Mouse (Mus musculus) small intestine, adult 2 months (tissue): ENCODE measurements around the gene Aplnr. TPM values are rescaled to one million over a fixed set of nuclear protein-coding genes. Genes with fewer than 3 reads are reported as not detected.

Experiments
- H3K27ac ChIP-seq: fragments of 200-500 bp; 2 replicates; pipeline ENCODE4 v1.5.1; 2012; ENCODE audit warnings: low read depth, low read length, control low read depth, inconsistent platforms; ENCODE audit not compliant: insufficient read depth
- H3K27me3 ChIP-seq: fragments of 200-500 bp; 2 replicates; pipeline ENCODE4 v1.6.1; 2012; ENCODE audit warnings: mild to moderate bottlenecking, moderate library complexity, low read length, inconsistent platforms; ENCODE audit not compliant: control insufficient read depth, insufficient read depth
- H3K36me3 ChIP-seq: fragments of 200-500 bp; 2 replicates; pipeline ENCODE4 v1.6.1; 2012; ENCODE audit warnings: mild to moderate bottlenecking, low read length, control low read depth, inconsistent platforms; ENCODE audit not compliant: control insufficient read depth, insufficient read depth
- H3K4me1 ChIP-seq: fragments of 200-500 bp; 2 replicates; pipeline ENCODE4 v1.6.1; 2012; ENCODE audit warnings: low read length, inconsistent platforms, mixed read lengths; ENCODE audit not compliant: control insufficient read depth, insufficient read depth, insufficient read length
- H3K4me3 ChIP-seq: fragments of 200-500 bp; 2 replicates; pipeline ENCODE4 v1.5.1; 2012; ENCODE audit warnings: low read depth, mild to moderate bottlenecking, control low read depth, inconsistent platforms, low read length, moderate library complexity
- CTCF ChIP-seq: fragments of 200-500 bp; IDR thresholded peaks from 2 replicates; pipeline ENCODE4 v1.5.1; 2012; ENCODE audit warnings: low read depth, mild to moderate bottlenecking, control low read depth, inconsistent platforms, low read length, moderate library complexity, mixed read lengths; ENCODE audit not compliant: insufficient replicate concordance, insufficient read length; ENCODE audit errors: extremely low read depth
- POLR2A ChIP-seq: fragments of 200-500 bp; IDR thresholded peaks from 2 replicates; pipeline ENCODE4 v1.6.1; 2012; ENCODE audit warnings: low read depth, mild to moderate bottlenecking, control low read depth, inconsistent platforms, low read length, moderate library complexity
- WGBS: fragments of 180-500 bp; shearing (Covaris S2); methylation state at CpG from one replicate; pipeline ENCODE4 v1.1.7; 2018; 5-methylcytosine and 5-hydroxymethylcytosine counted together
- polyA plus RNA-seq: library from polyadenylated mRNA; depleted of rRNA; stranded (reverse); fragments of >200 nt; gene quantifications from 2 replicates; pipeline ENCODE4 v1.2.3, GENCODE M21; 2012

The Aplnr gene
- polyA plus RNA-seq, 1 experiment = 4.7 TPM

- TF ChIP-seq CTCF = peak; percentile 82; the same call in 1 of the 2 replicates
- no peak for TF ChIP-seq POLR2A
- Histone ChIP-seq H3K4me3 (no peak overlapping the region), H3K36me3 (no peaks in the 10 kb centered on the region), H3K27ac (no peak overlapping the region), H3K4me1 (no peaks in the 10 kb centered on the region), H3K27me3 (no peaks in the 10 kb centered on the region)
- WGBS = 46% methylated on average over 1 of the region's 1 CpGs
These were observed 12.0 kb upstream of the Aplnr start for GRCm38 (mm10) chr2:85123869-85124535.

GRCm38 (mm10) chr2:85129496-85129971 is 6.5 kb upstream of the Aplnr start:
- H3K27me3 ChIP-seq = no peaks in the 10 kb centered on the region
- TF ChIP-seq POLR2A (no peak), CTCF (no peak)
- 51% methylated on average over 6 of the region's 6 CpGs for WGBS
- no peaks in the 10 kb centered on the region for H3K36me3 ChIP-seq
- no peaks in the 10 kb centered on the region for H3K4me1 ChIP-seq
- no peak overlapping the region for H3K4me3 ChIP-seq
- H3K27ac ChIP-seq = no peak overlapping the region

GRCm38 (mm10) chr2:85131226-85131625 is 4.8 kb upstream of the Aplnr start:
- 23% methylated on average over 2 of the region's 2 CpGs for WGBS
- no peak overlapping the region for H3K27ac ChIP-seq
- TF ChIP-seq POLR2A (no peak), CTCF (no peak)

GRCm38 (mm10) chr2:85131724-85132123 is 4.3 kb upstream of the Aplnr start:
- TF ChIP-seq POLR2A (no peak), CTCF (no peak)
- Histone ChIP-seq H3K4me1 (no peaks in the 10 kb centered on the region), H3K27me3 (no peaks in the 10 kb centered on the region), H3K27ac (no peak overlapping the region), H3K4me3 (no peak overlapping the region), H3K36me3 (no peaks in the 10 kb centered on the region)
- 23% methylated on average over 1 of the region's 1 CpGs for WGBS

More at GRCm38 (mm10) chr2:85131226-85131625, 4.8 kb upstream of the Aplnr start:
- Histone ChIP-seq H3K27me3 (no peaks in the 10 kb centered on the region), H3K4me3 (no peak overlapping the region), H3K36me3 (no peaks in the 10 kb centered on the region), H3K4me1 (no peaks in the 10 kb centered on the region)

- no peak overlapping the region for H3K27ac ChIP-seq
- H3K4me1 ChIP-seq = no peaks in the 10 kb centered on the region
- no peak for TF ChIP-seq POLR2A
- no peak for TF ChIP-seq CTCF
- H3K4me3 ChIP-seq = no peak overlapping the region
- WGBS = 39% methylated on average over 2 of the region's 2 CpGs
- H3K36me3 ChIP-seq = no peaks in the 10 kb centered on the region
- H3K27me3 ChIP-seq = no peaks in the 10 kb centered on the region
These were observed 3.8 kb upstream of the Aplnr start for GRCm38 (mm10) chr2:85132204-85132603.

GRCm38 (mm10) chr2:85135099-85135498 is 926 bp upstream of the Aplnr start:
- Histone ChIP-seq H3K27me3 (no peaks in the 10 kb centered on the region), H3K27ac (no peak overlapping the region), H3K36me3 (no peaks in the 10 kb centered on the region), H3K4me3 (no peak overlapping the region), H3K4me1 (no peaks in the 10 kb centered on the region)
- WGBS = 28% methylated on average over 1 of the region's 1 CpGs
- no peak for TF ChIP-seq CTCF
- no peak for TF ChIP-seq POLR2A

GRCm38 (mm10) chr2:85136831-85137520 is 951 bp downstream of the Aplnr start:
- WGBS = 88% methylated on average over 21 of the region's 21 CpGs
- Histone ChIP-seq H3K27ac (peak overlapping the region; percentile 23; the same call in 1 of the 2 replicates), H3K4me1 (no peaks in the 10 kb centered on the region), H3K36me3 (no peaks in the 10 kb centered on the region), H3K27me3 (no peaks in the 10 kb centered on the region), H3K4me3 (peak overlapping the region; percentile 40)
- TF ChIP-seq POLR2A (no peak), CTCF (no peak)
